Mouse (Mus musculus): ENCODE results near the gene Krtap13-1. TPM values are rescaled to one million over a fixed set of nuclear protein-coding genes. Genes with fewer than 3 reads are reported as not detected.

Krtap13-1 gene
- not detected in 2 replicates for polyA plus RNA-seq (2015; fragmentation: Nextera tagmentation; extraction: Ambion mirVana)

DNA sequence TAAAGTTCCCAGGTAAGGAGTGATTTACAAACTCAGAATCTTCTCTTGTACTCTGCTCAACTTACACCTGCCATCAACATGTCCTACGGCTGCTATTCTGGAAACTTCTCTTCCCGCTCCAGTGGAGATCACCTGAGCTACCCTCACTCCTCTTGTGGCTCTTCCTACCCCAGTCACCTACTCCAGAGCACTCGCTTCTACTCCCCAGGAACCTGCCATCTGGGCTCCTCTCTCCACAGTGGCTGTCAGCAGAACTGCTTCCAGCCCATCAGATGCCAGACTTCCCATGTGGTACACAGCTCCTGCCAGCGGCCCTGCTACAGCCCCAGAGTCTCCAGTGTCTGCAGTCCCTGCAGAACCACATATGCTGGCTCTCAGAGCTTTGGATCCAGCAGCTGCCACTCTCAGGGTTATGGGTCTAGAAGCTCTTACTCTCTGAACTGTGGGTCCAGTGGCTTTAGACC lies at the start of gene Krtap13-1:
Gene Krtap13-1, plus strand, starts transcription at position 51 of the 464 bp plus-strand sequence.
- Histone ChIP-seq H3K9ac (no peak within 1 kb of the TSS), H3K36me3 (no peaks in the 10 kb centered on the region), H3K27ac (no peak within 1 kb of the TSS), H3K4me2 (no peak within 1 kb of the TSS), H3K4me3 (replicated peaks) (no peak within 1 kb of the TSS), H3K4me1 (replicated peaks) (no peaks in the 10 kb centered on the region), H3K27me3 (no peaks in the 10 kb centered on the region), H3K9me3 (replicated peaks) (no peaks in the 10 kb centered on the region)
- ATAC-seq (ENCODE audit: low read depth) (no peak), DNase-seq (no peak)
- 52% methylated on average over 4 of the region's 4 CpGs for WGBS (ENCODE audit: insufficient replicate concordance)

DNA sequence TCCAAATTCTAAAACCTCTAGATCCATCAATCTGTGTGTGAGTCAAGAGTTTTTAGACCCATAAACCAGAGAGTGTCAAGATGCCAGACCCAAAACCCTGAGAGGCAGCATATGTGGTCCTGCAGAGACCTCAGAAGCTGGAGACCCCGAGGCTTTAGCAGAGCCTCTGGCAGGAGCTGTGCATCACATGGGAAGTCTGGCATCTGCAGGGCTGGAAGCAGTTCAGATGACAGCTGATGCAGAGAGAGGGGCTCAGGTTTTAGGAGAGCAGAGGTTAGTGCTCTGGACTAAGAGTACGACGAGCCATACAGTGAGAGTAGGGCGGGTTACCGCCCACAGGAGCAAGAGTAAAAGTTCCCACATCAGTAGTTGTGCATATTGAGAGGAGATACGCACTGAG lies 49.6 kb upstream of the Krtap13-1 start:
- Histone ChIP-seq H3K4me3 (replicated peaks) (no peak overlapping the region), H3K4me1 (replicated peaks) (no peaks in the 10 kb centered on the region), H3K36me3 (no peaks in the 10 kb centered on the region), H3K4me2 (no peak overlapping the region), H3K9me3 (replicated peaks) (no peaks in the 10 kb centered on the region), H3K9ac (no peak overlapping the region), H3K27ac (no peak overlapping the region), H3K27me3 (no peaks in the 10 kb centered on the region)
- WGBS (ENCODE audit: insufficient replicate concordance): 74% methylated on average over 6 of the region's 6 CpGs
- DNase-seq: no peak
- no peak for ATAC-seq (ENCODE audit: low read depth)

DNA sequence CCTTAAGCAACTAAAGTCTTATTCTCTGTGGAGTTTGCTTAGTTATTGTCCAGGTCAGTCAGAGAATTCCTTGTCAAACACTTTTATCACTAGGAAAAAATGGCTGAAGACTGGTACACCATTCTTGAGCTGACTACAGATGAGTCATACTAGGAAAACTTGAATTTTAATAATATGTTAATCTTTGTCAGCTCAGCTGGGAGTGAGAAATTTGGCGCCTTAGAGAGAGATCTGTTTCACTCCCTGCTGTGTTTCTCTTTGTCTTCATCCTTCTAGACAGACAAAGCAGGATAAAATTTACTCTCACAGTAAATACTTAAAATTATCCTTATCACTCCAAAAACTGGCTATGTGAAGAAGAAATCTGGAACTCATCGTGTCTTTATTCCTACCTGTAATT lies 47.4 kb upstream of the Krtap13-1 start:
- Histone ChIP-seq H3K9me3 (replicated peaks) (no peaks in the 10 kb centered on the region), H3K36me3 (no peaks in the 10 kb centered on the region), H3K4me1 (replicated peaks) (no peaks in the 10 kb centered on the region), H3K27me3 (no peaks in the 10 kb centered on the region), H3K9ac (no peak overlapping the region), H3K4me2 (no peak overlapping the region), H3K4me3 (replicated peaks) (no peak overlapping the region), H3K27ac (no peak overlapping the region)
- 54% methylated on average over 2 of the region's 2 CpGs for WGBS (ENCODE audit: insufficient replicate concordance)
- no peak for DNase-seq
- ATAC-seq (ENCODE audit: low read depth): no peak

DNA sequence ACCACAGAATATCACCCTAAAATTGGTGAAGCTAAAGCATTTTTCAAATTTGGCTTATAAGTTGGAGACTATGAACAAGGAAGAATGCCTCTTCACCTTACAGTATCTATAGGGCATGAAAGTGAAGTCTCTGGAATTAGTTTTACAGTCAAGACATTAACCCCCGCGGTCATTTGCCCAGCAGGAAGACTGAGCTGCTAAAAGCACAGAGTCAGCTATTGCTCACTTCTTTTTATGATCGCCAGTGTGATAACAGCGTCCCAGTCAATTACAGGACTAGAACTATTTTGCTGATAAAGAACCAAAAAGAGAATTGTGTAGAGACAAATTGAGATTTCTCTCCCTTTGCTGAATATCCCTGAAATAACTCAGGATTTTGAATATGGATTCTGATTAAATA lies 32.4 kb upstream of the Krtap13-1 start:
- Histone ChIP-seq H3K4me2 (no peak overlapping the region), H3K36me3 (no peaks in the 10 kb centered on the region), H3K4me1 (replicated peaks) (no peaks in the 10 kb centered on the region), H3K4me3 (replicated peaks) (no peak overlapping the region), H3K27me3 (no peaks in the 10 kb centered on the region), H3K9ac (no peak overlapping the region), H3K27ac (no peak overlapping the region), H3K9me3 (replicated peaks) (no peaks in the 10 kb centered on the region)
- ATAC-seq (ENCODE audit: low read depth) (no peak), DNase-seq (no peak)
- 70% methylated on average over 4 of the region's 4 CpGs for WGBS (ENCODE audit: insufficient replicate concordance)

- no peak overlapping the region for H3K9ac ChIP-seq
- no peaks in the 10 kb centered on the region for H3K4me1 ChIP-seq (replicated peaks)
- WGBS (ENCODE audit: insufficient replicate concordance): 44% methylated on average over 4 of the region's 4 CpGs
- no peaks in the 10 kb centered on the region for H3K27me3 ChIP-seq
- no peak overlapping the region for H3K4me2 ChIP-seq
- no peak for ATAC-seq (ENCODE audit: low read depth)
- H3K27ac ChIP-seq: no peak overlapping the region
- no peak overlapping the region for H3K4me3 ChIP-seq (replicated peaks)
- no peaks in the 10 kb centered on the region for H3K36me3 ChIP-seq
- no peaks in the 10 kb centered on the region for H3K9me3 ChIP-seq (replicated peaks)
- no peak for DNase-seq
Observed at GRCm38 (mm10) chr16:88701072-88701864, 27.4 kb upstream of the Krtap13-1 start.

GRCm38 (mm10) chr16:88707496-88708012 lies 21.1 kb upstream of the Krtap13-1 start, which contains the start of gene 2310061N02Rik:
Gene 2310061N02Rik, minus strand, starts transcription at chr16:88707962.
- Histone ChIP-seq H3K4me2 (no peak within 1 kb of the TSS), H3K9ac (no peak within 1 kb of the TSS), H3K27ac (no peak within 1 kb of the TSS), H3K4me1 (replicated peaks) (no peaks in the 10 kb centered on the region), H3K9me3 (replicated peaks) (no peaks in the 10 kb centered on the region), H3K4me3 (replicated peaks) (no peak within 1 kb of the TSS), H3K27me3 (no peaks in the 10 kb centered on the region), H3K36me3 (no peaks in the 10 kb centered on the region)
- DNase-seq: no peak
- WGBS (ENCODE audit: insufficient replicate concordance): 58% methylated on average over 10 of the region's 10 CpGs
- ATAC-seq (ENCODE audit: low read depth): no peak

DNA sequence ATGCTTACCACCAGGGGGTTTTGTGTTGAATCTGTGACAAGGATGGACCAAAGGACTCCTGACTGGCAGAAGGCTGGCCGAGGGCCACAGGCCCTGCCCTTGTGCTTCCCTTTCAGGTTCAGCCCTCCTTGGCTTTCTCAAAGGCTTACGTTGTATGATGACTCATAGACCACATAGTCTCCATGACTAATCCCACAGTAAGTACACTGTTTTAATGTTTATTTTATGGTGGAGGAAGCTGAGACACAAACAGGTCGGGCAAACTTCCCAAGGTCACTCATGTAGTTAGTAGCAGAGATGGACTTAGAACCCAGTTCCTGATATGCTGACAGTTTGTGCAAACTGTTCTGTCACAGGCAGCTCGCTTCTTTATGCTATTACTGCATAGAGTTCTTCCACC lies 17.9 kb upstream of the Krtap13-1 start:
- DNase-seq (no peak), ATAC-seq (ENCODE audit: low read depth) (no peak)
- no peak overlapping the region for H3K27ac ChIP-seq

DNA sequence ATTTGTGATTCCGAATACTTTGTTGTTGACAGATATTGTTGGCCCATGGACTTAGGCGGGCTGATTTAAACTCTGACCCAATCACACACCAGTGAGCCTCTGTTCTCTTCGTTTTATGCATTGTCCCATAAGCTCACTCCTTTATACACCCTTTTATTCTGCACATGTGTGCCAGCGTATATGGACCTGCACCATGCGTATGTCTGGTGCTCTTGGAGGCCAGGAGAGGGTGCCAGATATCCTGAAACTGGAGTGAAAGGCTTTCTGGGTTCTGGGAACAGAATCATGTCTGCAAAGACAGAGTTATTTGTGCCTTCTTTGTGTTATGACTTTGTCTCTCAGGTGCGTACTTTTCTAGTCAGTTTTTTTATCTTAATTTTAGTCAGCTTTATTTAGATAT lies 17.4 kb upstream of the Krtap13-1 start:
- no peaks in the 10 kb centered on the region for H3K27me3 ChIP-seq
- H3K27ac ChIP-seq: no peak overlapping the region
- no peaks in the 10 kb centered on the region for H3K36me3 ChIP-seq
- no peak overlapping the region for H3K4me3 ChIP-seq (replicated peaks)
- WGBS (ENCODE audit: insufficient replicate concordance): 66% methylated on average over 6 of the region's 6 CpGs
- H3K9me3 ChIP-seq (replicated peaks): no peaks in the 10 kb centered on the region
- ATAC-seq (ENCODE audit: low read depth) (no peak), DNase-seq (no peak)
- no peaks in the 10 kb centered on the region for H3K4me1 ChIP-seq (replicated peaks)
- H3K9ac ChIP-seq: no peak overlapping the region
- H3K4me2 ChIP-seq: no peak overlapping the region

More for the DNA sequence above, 17.9 kb upstream of the Krtap13-1 start:
- H3K4me2 ChIP-seq: no peak overlapping the region
- H3K4me3 ChIP-seq (replicated peaks): no peak overlapping the region
- WGBS (ENCODE audit: insufficient replicate concordance): 49% methylated on average over 4 of the region's 4 CpGs
- H3K9me3 ChIP-seq (replicated peaks): no peaks in the 10 kb centered on the region
- H3K4me1 ChIP-seq (replicated peaks): no peaks in the 10 kb centered on the region
- H3K9ac ChIP-seq: no peak overlapping the region
- H3K36me3 ChIP-seq: no peaks in the 10 kb centered on the region
- no peaks in the 10 kb centered on the region for H3K27me3 ChIP-seq

DNA sequence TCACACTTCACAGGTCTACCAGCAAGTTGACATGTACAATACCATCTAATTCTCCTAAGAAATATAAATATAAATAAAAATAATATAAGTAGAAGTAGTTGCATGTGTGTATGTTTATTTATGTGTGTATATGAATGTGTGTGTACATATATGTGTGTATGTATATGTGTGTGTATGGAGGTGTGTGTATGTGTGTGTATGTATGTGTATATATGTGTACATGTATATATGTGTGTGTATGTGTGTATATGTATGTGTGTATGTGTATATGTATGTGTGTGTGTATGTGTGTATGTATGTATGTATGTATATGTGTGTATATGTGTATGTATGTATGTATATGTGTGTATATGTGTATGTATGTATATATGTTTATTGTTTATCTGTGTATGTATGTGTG lies 12.1 kb upstream of the Krtap13-1 start:
- Histone ChIP-seq H3K36me3 (no peaks in the 10 kb centered on the region), H3K4me2 (no peak overlapping the region), H3K27ac (no peak overlapping the region), H3K9ac (no peak overlapping the region), H3K4me1 (replicated peaks) (no peaks in the 10 kb centered on the region), H3K27me3 (no peaks in the 10 kb centered on the region), H3K9me3 (replicated peaks) (no peaks in the 10 kb centered on the region), H3K4me3 (replicated peaks) (no peak overlapping the region)
- DNase-seq: no peak
- ATAC-seq (ENCODE audit: low read depth): no peak

DNA sequence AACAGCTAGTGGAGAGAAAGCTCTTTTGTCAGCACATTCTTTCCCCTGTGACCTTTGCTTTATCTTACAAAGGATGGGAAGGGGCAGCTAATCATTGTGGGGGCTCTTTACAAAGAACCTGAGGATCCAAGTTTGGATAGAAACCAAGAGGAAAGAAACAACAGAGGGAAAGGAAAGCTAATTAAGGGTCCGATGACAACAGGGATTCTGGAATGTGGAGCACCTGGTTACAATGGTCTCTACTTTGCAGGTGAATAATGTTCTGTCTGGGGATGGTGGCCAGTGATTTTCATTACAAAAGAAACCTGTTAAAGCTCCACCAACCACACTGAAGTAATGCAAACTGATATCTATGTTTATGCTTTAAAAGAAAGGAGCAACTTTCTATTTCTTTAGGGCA lies 8.6 kb upstream of the Krtap13-1 start:
- H3K36me3 ChIP-seq: no peaks in the 10 kb centered on the region
- no peak overlapping the region for H3K4me3 ChIP-seq (replicated peaks)
- no peaks in the 10 kb centered on the region for H3K9me3 ChIP-seq (replicated peaks)
- no peaks in the 10 kb centered on the region for H3K4me1 ChIP-seq (replicated peaks)
- WGBS (ENCODE audit: insufficient replicate concordance): 14% methylated on average over 1 of the region's 1 CpGs
- ATAC-seq (ENCODE audit: low read depth): no peak
- no peak overlapping the region for H3K27ac ChIP-seq
- no peak overlapping the region for H3K4me2 ChIP-seq
- no peaks in the 10 kb centered on the region for H3K27me3 ChIP-seq
- DNase-seq: no peak
- no peak overlapping the region for H3K9ac ChIP-seq

DNA sequence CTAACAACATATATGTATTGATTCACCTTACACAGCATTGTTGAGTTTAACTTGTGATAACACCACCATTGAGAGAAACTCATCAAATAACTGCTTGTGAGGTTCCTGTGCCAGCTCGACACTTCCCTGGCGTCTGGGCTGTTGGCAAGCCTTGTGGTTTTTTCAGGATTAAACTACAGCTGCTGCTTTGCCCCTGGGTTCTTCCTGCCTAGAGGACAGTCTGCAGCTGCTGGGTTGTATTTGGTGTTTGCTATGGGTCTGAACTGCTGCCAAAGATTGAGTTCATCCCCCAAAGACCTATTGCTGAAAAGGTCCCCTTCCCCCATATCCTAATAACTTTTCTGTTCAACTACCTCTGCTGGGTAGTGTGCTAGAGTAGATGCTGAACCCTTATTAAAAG lies 6.7 kb downstream of the Krtap13-1 start:
- Histone ChIP-seq H3K4me1 (replicated peaks) (no peaks in the 10 kb centered on the region), H3K4me2 (no peak overlapping the region), H3K27me3 (no peaks in the 10 kb centered on the region), H3K9ac (no peak overlapping the region), H3K9me3 (replicated peaks) (no peaks in the 10 kb centered on the region), H3K27ac (no peak overlapping the region), H3K36me3 (no peaks in the 10 kb centered on the region), H3K4me3 (replicated peaks) (no peak overlapping the region)
- DNase-seq: no peak
- no peak for ATAC-seq (ENCODE audit: low read depth)
- 41% methylated on average over 2 of the region's 2 CpGs for WGBS (ENCODE audit: insufficient replicate concordance)

GRCm38 (mm10) chr16:88744750-88745340 lies 16.2 kb downstream of the Krtap13-1 start:
- Histone ChIP-seq H3K9ac (no peak overlapping the region), H3K36me3 (no peaks in the 10 kb centered on the region), H3K27me3 (no peaks in the 10 kb centered on the region), H3K4me2 (no peak overlapping the region), H3K4me1 (replicated peaks) (no peaks in the 10 kb centered on the region), H3K27ac (no peak overlapping the region), H3K9me3 (replicated peaks) (no peaks in the 10 kb centered on the region), H3K4me3 (replicated peaks) (no peak overlapping the region)
- WGBS (ENCODE audit: insufficient replicate concordance): 69% methylated on average over 4 of the region's 4 CpGs
- ATAC-seq (ENCODE audit: low read depth) (no peak), DNase-seq (no peak)

Data from liver, embryonic 13.5 days (tissue).